Mouse (Mus musculus): ENCODE data around the gene Kcna7.
"Not testable (repeated sequence)": the region's sequence is repeated elsewhere in the genome, so short reads cannot be mapped to it uniquely, and the experiment has no call there.

Kcna7 gene

DNA sequence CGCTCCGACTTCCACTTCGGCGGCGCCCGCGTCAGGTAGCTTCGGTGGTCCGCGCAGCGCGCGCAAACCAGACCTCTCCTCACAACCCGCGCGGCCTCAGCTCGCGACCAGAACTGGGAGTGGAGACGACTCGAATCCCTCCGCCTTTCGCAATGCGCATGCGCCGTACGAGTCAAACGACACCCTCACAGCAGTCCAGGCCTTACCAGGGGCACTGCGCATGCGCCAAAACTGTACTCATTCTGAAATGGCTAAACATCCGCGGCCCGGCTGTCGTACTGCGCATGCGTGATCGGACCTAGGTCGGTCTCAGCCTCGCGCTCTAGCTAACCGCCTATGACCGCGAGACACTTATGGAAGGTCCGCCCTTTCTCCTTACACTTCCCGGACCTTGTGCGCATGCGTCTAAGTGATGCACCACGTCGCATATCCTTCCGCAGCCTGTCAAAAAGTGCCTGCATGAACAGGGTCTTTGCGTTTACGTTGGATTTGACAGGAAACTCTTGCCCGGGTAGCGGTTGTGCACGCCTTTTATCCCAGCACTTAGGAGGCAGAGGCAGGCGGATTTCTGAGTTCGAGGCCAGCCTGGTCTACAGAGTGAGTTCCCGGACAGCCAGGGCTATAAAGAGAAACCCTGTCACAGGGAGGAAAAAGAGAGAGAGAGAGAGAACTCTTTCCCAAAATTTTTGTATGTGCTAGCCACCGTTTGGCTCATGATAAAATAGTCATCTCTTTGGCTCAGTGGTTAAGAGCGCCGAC, 9.7 kb upstream of the Kcna7 start, which contains the start of gene Snrnp70:
Snrnp70 (minus strand) TSS at position 165 of the 759 bp plus-strand sequence.
- peak; percentile 100 for DNase-seq

DNA sequence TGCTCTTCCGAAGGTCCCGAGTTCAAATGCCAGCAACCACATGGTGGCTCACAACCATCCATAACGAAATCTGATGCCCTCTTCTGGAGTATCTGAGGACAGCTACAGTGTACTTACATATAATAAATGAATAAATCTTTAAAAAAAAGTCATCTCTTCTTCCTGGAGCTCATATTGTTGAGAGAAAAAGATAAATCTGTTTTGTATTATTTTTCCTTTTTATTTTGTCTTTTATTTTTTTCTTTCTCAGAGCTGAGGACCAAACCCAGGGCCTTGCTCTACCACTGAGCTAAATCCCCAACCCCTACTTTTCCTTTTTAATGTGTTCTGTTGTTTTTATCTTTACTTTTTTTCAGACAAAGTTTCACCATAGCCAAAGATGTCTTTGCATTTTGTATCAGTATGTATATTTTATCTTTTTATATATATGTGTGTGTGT, 9.1 kb upstream of the Kcna7 start:
- DNase-seq, result not testable (repeated sequence)

- peak in 1 of 2 experiments; percentile 1 for DNase-seq
These were observed 8.7 kb upstream of the Kcna7 start for GRCm38 (mm10) chr7:45396787-45397186.

DNA sequence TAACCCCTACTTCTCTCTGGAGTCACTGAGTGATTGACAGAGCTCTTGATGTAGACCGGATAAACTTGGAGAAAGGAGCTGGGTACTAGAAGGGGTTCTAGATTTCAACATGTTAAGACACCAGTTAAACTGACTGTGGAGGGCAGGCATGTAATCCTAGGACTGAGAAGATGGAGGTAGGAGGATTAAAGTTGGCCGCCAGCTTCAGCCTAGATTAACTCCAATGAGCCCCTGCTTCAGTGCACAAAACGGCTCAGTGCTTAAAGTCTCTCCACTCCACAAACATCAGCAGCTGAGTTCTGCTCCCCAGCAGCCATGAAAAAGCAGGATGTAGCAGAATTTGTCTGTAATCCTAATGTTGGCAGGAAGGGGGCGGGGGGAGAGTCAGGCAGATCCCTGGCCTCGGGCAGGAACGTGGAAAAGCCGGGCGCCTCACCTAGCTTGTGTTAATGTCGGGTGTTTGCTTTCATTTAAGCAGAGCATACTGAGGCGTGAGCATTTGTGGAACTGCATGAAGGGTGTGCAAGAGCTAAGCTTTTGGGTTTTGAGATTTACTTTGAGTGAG, 3.9 kb upstream of the Kcna7 start:
- DNase-seq, result peak in 1 of 2 experiments; percentile 2

GRCm38 (mm10) chr7:45403532-45404261, 1.8 kb upstream of the Kcna7 start:
- peak; percentile 62 to 85 for DNase-seq

GRCm38 (mm10) chr7:45406157-45407156, 1.0 kb downstream of the Kcna7 start:
- peak; percentile 34 to 36 for DNase-seq

GRCm38 (mm10) chr7:45407836-45408235, 2.4 kb downstream of the Kcna7 start:
- no peak for DNase-seq

GRCm38 (mm10) chr7:45408351-45408750, 2.9 kb downstream of the Kcna7 start:
- DNase-seq, result peak in 1 of 2 experiments; percentile 0

- DNase-seq, result peak in 1 of 2 experiments; percentile 2
These were observed 3.5 kb downstream of the Kcna7 start for GRCm38 (mm10) chr7:45408949-45409348.

DNA sequence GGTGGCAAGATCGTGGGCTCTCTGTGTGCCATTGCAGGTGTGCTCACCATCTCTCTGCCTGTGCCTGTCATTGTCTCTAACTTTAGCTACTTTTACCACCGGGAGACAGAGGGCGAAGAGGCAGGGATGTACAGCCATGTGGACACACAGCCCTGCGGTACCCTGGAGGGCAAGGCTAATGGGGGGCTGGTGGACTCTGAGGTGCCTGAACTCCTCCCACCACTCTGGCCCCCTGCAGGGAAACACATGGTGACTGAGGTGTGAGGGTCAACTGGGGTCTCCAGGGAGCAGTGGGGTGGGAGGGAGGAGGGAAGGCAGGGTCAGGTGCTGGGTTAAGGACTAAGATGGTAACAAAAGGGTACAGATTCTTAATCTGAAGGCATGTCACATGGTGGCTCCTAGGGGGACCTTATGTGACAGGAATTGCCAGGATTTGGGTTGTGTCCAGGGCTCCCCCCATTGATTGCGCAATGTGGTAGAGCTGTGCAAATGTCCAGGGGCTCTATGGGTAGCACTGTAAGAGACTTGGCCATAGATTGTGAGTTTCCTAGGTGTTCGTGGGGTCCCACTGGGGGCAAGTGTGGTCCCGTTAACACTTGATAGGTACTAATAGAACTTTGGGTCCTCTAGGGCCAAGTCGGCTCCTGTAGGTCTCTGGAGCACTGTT, 4.2 kb downstream of the Kcna7 start:
- peak in 1 of 2 experiments; percentile 15 for DNase-seq

DNA sequence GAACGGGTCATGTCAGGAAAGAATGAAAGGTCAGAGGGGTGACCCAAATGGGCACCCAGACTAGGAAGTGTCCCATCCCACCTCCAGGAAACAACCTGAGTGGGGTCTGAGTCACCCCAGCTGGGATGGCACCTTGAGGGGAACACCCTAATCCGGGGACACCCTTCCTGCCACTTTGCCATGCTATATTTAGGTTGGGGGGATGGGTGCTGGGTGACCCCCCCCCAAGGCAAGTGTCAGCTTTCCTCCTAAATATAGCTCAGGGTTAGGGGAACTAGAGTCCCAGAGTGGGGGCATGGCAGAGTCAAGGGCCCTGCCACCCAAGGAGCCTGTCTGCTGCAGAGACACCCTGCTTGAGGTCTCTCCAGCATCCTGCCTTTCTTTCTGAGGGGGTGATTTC, 7.0 kb downstream of the Kcna7 start:
- no peak for DNase-seq

DNA sequence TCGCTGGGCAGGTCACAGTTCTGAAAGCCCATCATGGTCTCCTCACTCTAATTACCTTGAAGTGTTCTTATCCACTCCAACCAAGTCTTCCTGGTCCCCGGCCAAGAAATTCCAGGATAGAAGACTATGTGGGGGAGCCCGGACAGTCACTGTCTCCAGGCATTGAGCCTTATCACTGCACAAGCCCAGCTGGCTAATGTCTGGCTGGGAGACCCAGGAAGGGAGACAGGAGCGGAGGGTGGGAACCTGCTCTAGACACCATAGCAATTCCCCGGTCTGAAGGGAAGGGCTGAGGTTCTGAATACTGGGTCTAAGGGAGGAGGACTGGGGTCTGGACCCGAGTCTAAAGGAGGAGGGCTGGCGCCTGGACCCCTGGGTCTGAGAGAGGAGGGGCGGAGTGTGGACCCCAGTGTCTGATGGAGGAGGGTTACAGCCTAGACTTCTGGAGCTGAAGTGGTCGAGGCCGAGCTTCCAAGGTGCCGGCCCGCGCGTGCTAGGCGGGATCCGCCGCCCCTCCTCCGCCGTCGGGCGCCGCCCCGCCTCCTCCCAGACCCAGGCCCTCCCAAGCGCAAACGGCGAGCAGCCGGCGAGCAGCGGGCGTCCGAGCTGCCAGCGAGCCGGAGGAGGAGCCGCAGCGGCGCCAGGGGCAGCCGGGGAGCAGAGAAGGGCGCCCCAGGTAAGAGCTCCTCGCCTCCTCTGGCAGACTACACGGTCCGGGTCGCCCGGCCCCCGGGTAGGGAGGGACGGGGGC, 7.8 kb downstream of the Kcna7 start, which contains the start of gene Ntf5:
Ntf5 (plus strand) TSS at position 583 of the 751 bp plus-strand sequence.
- DNase-seq, result no peak

GRCm38 (mm10) chr7:45413864-45414739, 8.6 kb downstream of the Kcna7 start:
- no peak for DNase-seq

DNA sequence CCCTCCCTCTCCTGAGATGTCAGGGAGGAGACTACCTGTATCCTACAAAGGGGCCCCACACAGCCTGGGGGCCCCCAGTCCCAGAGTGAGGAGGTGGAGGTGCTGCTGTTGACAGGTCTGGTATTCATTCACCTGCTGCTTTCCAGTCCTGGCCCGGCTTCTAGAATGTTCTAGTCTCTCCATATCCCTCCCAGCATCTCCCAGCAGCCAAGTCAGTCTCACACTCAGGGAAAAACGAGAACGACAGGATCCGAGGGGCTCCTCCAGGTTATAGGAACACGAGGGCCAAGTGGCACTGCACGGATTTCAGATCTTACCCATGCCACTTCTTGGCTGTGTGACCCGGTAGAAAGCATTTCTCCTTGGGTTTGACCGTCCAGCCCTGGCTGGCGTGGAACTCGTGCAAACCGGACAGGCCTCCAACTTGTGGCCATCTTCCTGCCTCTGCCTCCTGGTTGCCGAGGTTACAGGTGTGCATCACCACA, 9.3 kb downstream of the Kcna7 start:
- DNase-seq, result no peak

- no peak for DNase-seq
These were observed 10.2 kb downstream of the Kcna7 start for GRCm38 (mm10) chr7:45415636-45416035.

- no peak for DNase-seq
These were observed 12.6 kb downstream of the Kcna7 start for GRCm38 (mm10) chr7:45417962-45418492.

- DNase-seq, result no peak
These were observed 14.6 kb downstream of the Kcna7 start for GRCm38 (mm10) chr7:45419859-45420614.

DNA sequence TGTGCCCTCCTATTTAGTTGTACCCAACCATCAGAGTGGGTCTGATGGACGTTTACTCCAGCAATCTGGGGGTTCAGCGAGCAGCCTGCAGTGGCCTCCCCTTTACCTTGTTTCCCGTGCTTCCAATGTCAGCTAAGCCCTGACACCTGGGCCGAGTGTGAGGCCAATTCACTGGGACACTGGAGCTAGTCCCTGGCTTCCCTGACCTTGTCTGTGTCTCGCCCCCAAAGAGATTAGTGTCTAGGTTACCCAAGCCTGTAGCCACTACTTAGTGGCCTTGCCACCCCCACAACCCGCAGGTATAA, 15.1 kb downstream of the Kcna7 start, which contains the start of gene Lhb:
Lhb (plus strand) TSS at position 206 of the 305 bp plus-strand sequence.
- DNase-seq, result no peak

- DNase-seq, result no peak
These were observed 15.7 kb downstream of the Kcna7 start for GRCm38 (mm10) chr7:45421194-45421593.

Data from cerebellum, postnatal 14 days (tissue).